Mouse (Mus musculus) left cerebral cortex, adult 6 months (tissue): ENCODE results near the gene Syn1. TPM values are rescaled to one million over a fixed set of nuclear protein-coding genes. Genes with fewer than 3 reads are reported as not detected.

Experiments
- long read RNA-seq, 2 experiments: library from polyadenylated mRNA; unstranded; transcript quantifications; one replicate each; pipeline ENCODE4 v2.0.0; 2019 to 2020
- polyA plus RNA-seq: library from polyadenylated mRNA; unstranded; fragments of <200 nt; fragmentation: Nextera tagmentation; gene quantifications from 2 replicates; pipeline ENCODE4 v1.2.3, GENCODE M21; 2021

Gene Syn1
- 79.1 and 178 TPM in 2 replicates for polyA plus RNA-seq
- long read RNA-seq, experiment 1, transcript Syn1-202 (13 exons, 3,261 nt): major isoform, 79 of 169 reads
- long read RNA-seq, experiment 1, transcript Syn1-201 (13 exons, 3,209 nt): minor isoform, 41 of 169 reads
- long read RNA-seq, experiment 1, partial matches to known transcripts: 36 of 169 reads
- long read RNA-seq, experiment 1, other reads (novel, unspliced or antisense): 13 of 169 reads
- long read RNA-seq, experiment 2, partial matches to known transcripts: 8 of 26 reads
- long read RNA-seq, experiment 2, other reads (novel, unspliced or antisense): 17 of 26 reads

DNA sequence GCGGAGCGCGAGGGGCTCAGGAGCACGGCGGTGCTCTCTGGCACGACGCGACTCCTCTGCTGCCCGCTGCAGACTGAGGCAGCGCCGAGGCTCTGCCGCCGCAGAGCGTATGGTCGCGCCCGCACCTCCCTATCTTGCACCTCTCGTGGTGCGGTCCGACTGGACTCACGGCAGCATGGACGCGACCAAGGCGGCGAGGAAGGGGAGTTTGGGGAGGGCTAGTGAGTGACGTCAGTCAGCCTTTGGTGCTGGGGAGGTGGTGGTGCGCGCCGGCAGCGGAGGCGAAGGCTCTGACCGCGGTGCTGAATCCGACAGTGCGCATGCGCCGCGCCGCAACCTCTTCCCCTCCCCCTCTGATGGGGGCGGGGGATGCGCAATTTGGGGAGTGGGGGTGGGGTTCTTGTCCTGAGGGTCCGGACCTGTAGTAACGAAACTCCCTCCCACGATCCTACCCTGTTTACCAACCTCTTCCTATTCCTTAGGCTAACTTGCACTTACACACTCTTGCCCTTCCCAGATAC is at the start of gene Syn1:
TSS of gene Syn1 (minus strand) at position 161 of the 521 bp plus-strand sequence.

DNA sequence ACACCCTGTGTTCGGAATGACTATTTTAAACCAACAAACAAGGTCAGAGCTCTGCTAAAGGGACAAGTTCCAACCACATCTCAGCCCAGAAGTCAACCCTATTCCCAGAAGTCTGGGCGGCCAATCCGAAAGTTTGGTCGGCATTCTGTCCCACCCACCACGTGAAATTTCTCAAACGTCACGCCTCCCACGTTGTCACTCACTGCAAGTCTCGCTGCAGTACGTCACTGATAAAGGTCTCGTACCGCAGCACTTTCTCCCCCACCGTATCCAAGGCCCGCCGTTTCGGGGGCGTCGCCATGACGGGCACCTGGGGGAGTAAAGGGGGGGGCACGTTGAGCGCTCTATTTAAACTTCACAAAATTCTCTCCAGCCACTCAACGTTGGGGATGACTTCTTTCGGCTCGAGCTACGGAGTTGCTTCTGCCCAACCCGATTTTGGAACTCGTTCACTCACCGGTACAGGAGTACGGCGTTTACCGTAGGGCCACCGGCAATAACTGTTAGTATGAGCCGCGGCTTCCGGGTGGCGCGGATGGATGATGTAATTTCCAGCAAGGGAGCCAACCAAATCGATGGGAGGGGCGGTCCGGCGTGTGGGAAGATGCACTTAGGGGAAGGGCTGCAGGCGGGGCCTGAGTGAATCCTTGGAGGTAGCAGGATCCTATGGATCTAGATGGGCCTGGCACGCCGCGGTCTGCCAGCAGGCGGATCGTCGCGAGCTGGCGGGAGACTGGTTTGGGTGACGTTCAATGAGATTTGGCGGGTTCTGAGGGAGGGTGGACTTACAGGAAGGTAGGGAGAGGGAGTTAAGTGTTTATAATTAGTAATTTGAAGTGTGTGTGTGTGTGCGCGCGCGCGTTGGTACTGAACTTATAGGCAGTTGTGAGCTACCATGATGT is 40.9 kb upstream of the Syn1 start, which contains the start of gene Uxt:
TSS of gene Uxt (minus strand) at position 541 of the 902 bp plus-strand sequence.

DNA sequence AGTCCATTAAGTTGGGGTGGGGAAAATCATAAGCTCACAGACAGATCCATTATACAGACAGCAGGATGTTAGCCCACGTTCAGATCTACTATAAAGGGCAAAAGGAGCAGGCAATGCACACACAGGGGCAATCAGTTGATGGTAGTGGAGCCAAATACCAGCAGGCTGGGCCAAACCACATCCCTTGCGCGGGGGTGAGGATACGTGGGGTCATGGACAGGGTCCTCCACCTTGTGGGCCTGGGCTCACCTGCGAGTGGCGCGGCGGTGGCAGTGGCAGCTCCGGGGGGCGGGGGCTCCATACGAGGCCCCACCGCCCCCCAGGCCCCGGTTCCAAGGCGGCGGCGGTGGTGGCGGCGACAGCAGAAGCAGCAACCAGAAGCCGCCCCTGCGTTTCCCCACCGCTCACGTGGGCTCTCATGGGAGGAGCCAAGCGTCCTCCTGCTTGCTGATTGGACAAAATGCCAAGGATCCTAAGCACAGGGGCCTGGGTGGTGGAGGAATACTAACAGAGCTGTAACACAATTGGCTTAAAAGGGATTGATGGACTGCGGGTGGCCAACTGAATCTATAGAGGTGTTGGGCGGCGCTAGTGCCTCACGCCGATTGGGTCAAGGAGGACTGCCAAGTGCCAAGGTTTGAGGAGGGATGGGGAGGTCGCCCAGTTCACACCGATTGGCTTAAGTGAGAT is 29.5 kb upstream of the Syn1 start, which contains the start of gene Elk1:
TSS of gene Elk1 (minus strand) at position 418 of the 690 bp plus-strand sequence.

DNA sequence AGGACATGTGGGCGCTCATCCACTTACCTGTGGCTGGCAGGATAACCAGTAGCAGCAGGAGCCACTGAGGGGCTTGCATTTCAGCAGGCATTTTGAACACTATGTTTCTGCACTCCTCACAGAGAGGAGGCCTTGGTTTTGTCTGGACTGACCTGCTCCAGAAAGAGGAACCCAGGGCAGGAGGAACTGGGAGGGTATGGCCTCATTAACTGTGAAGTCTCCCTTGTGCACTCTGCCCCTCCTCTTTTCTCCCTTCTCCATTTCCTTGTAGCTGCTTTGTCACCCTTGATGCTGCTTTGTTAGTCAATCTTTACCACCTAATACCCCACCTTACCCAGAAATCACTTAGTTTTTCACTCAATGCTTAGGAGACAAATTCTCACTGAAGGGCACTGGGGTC is 10.6 kb upstream of the Syn1 start, which contains the start of gene Cfp:
TSS of gene Cfp (minus strand) at position 192 of the 400 bp plus-strand sequence.

DNA sequence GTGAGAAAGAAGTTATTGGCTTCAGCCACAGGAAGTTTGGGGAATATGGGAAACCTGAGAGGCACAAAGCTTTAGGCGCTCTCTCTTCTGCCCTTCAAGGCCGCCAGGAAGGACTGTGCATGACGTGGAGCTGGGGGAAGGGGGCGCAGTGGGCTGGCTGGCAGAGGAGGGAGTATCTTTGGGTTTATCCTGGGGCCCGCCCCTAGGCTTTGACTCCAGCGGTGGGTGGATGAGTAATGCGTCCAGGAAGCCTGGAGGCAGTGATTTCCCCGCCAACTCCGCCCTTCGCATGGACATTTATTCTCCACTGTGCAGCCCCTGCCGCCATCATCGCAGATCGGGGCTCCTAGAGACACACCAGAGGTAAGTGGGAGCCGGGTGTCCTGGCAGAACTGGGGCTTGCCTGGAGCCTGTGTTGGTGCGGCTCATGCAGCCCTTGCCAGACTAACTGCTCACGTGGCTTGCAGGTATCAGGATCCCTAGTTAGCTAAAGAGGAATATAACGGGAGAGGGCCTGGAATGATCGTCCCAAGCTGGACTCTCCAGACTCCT is 50.8 kb downstream of the Syn1 start, which contains the start of gene Timp1:
TSS of gene Timp1 (plus strand) at position 205 of the 552 bp plus-strand sequence.

Other genes starting within 250 kb of the Syn1 start
- 83.5 and 248 TPM in 2 replicates for gene Cdk16, start 233.1 kb downstream of the Syn1 start, polyA plus RNA-seq
- 25.3 and 35.6 TPM in 2 replicates for gene Usp11, start 217.1 kb downstream of the Syn1 start, polyA plus RNA-seq
- 153 and 212 TPM in 2 replicates for gene Araf, start 123.2 kb downstream of the Syn1 start, polyA plus RNA-seq
- gene Timp1, start 50.8 kb downstream of the Syn1 start, polyA plus RNA-seq: 0.74 and 0.92 TPM in 2 replicates
- gene Cfp, start 10.6 kb upstream of the Syn1 start, polyA plus RNA-seq: 1.1 and 1.2 TPM in 2 replicates
- 25.7 and 39.8 TPM in 2 replicates for gene Elk1, start 29.6 kb upstream of the Syn1 start, polyA plus RNA-seq
- 18.1 and 23.1 TPM in 2 replicates for gene Uxt, start 41.0 kb upstream of the Syn1 start, polyA plus RNA-seq
- 2.4 and 2.5 TPM in 2 replicates for gene Zfp182, start 141.3 kb upstream of the Syn1 start, polyA plus RNA-seq
- not detected in 2 replicates for gene Spaca5, start 147.4 kb upstream of the Syn1 start, polyA plus RNA-seq
- 0.82 and 1.7 TPM in 2 replicates for gene Zfp300, start 168.5 kb upstream of the Syn1 start, polyA plus RNA-seq
- gene Ssxa1, start 194.8 kb upstream of the Syn1 start, polyA plus RNA-seq: not detected in 2 replicates